Mouse (Mus musculus) forebrain, postnatal 0 days (tissue): ENCODE measurements at regions not wholly inside any gene's neighbourhood (a gene's known extent, or its start where the extent isn't known, plus 50 kb on each side); places are given as distances from the start of the nearest gene placed in this dataset.
"Not testable (repeated sequence)": the region's sequence is repeated elsewhere in the genome, so short reads cannot be mapped to it uniquely, and the experiment has no call there.

ENCODE experiments used
- ATAC-seq: fragments of 200-750 bp; cut with Nextera tagmentation; 2 replicates; pipeline ENCODE4 v1.8.0; 2017; ENCODE audit warnings: mild to moderate bottlenecking, moderate library complexity
- DNase-seq: peaks from one replicate; pipeline ENCODE4 v3.0.0-alpha.2; 2015
- H3K27ac ChIP-seq: fragments of 300-500 bp; sonication (generic); 2 replicates; pipeline ENCODE4 v1.5.1; 2014; ENCODE audit warnings: low read depth, mild to moderate bottlenecking, antibody characterized with exemption, low read length, moderate library complexity, mixed read lengths
- H3K27me3 ChIP-seq: fragments of 300-500 bp; sonication (generic); 2 replicates; pipeline ENCODE4 v1.6.1; 2014; ENCODE audit warnings: mild to moderate bottlenecking, low read length, mixed read lengths; ENCODE audit not compliant: insufficient read depth
- H3K36me3 ChIP-seq: fragments of 300-500 bp; sonication (generic); 2 replicates; pipeline ENCODE4 v1.6.1; 2014; ENCODE audit warnings: mild to moderate bottlenecking, moderate library complexity; ENCODE audit not compliant: insufficient read depth
- H3K4me1 ChIP-seq: fragments of 300-500 bp; sonication (generic); 2 replicates; pipeline ENCODE4 v1.6.1; 2014; ENCODE audit warnings: antibody characterized with exemption; ENCODE audit not compliant: insufficient read depth
- H3K4me2 ChIP-seq: fragments of 300-500 bp; sonication (generic); 2 replicates; pipeline ENCODE4 v1.6.1; 2014; ENCODE audit warnings: low read depth, mild to moderate bottlenecking, moderate library complexity
- H3K4me3 ChIP-seq: fragments of 300-500 bp; sonication (generic); 2 replicates; pipeline ENCODE4 v1.5.1; 2014; ENCODE audit warnings: low read depth, low read length, mixed read lengths
- H3K9ac ChIP-seq: fragments of 300-500 bp; sonication (generic); 2 replicates; pipeline ENCODE4 v1.6.1; 2014; ENCODE audit warnings: mild to moderate bottlenecking
- H3K9me3 ChIP-seq: fragments of 300-500 bp; sonication (generic); 2 replicates; pipeline ENCODE4 v1.6.1; 2016; ENCODE audit warnings: low read length
- CTCF ChIP-seq: sonication (generic); IDR thresholded peaks from 2 replicates; pipeline ENCODE4 v1.5.1; 2016; ENCODE audit warnings: antibody characterized with exemption, control low read depth, low read depth
- WGBS: fragments of 180-500 bp; shearing (Covaris S2); extraction: QIAGEN DNeasy Blood & Tissue Kit; methylation state at CpG from one replicate; pipeline ENCODE4 v1.1.7; 2014; 5-methylcytosine and 5-hydroxymethylcytosine counted together

DNA sequence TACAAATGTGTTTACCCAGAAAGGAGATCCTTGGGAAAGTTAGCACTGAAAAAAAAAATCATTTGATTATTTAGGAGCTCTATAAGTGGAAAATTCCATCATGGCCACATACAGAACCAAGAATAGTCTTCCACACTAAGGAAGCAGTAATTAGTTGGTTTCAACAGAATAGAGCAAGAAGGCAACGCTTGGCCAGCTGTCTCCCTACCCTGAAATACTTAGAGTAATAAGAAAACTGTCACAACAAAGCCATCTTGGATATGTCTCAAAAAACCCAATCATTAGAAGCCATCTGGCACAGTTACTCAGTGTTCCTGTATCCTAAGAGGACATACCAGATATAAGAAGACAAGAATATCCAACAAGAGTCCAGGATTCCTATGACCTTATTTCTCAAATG is 888.5 kb downstream of the Dpp10 start:
- TF ChIP-seq CTCF = no peak
- Histone ChIP-seq H3K4me1 (no peaks in the 10 kb centered on the region), H3K9me3 (0 out of 2 replicates have a peak, but pooled peaks cover 5% of the 10 kb centered on the region), H3K27ac (no peak overlapping the region), H3K4me2 (no peak overlapping the region), H3K27me3 (no peaks in the 10 kb centered on the region), H3K36me3 (no peaks in the 10 kb centered on the region), H3K4me3 (no peak overlapping the region), H3K9ac (no peak overlapping the region)
- DNase-seq = peak; percentile 1
- 57% methylated on average over 1 of the region's 1 CpGs for WGBS
- 0 out of 2 replicates have a peak, but pooled peaks have one; percentile 14 for ATAC-seq

DNA sequence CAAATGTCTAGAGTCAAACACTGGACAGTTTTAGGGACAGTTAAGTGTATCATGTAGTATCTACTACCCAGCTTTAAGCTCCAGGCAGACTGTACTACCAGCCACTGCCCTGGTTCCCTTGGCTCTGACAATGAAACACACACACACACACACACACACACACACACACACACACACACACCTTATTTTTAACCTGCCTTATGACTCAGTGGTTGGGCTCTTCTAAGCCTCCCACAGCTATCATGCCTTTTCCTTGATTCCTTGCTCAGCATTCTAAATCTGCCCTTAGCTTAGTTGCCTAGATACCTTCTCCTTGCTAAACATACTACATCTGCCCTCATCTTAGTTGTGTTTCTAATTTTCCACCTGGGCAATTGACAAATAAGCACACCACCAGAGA is 890.8 kb downstream of the Dpp10 start:
- no peaks in the 10 kb centered on the region for H3K27me3 ChIP-seq
- no peak for ATAC-seq
- H3K4me1 ChIP-seq = no peaks in the 10 kb centered on the region
- no peaks in the 10 kb centered on the region for H3K36me3 ChIP-seq
- no peak overlapping the region for H3K9ac ChIP-seq
- no peak for TF ChIP-seq CTCF
- H3K4me3 ChIP-seq = no peak overlapping the region
- no peak overlapping the region for H3K4me2 ChIP-seq
- DNase-seq = no peak
- H3K27ac ChIP-seq = no peak overlapping the region
- H3K9me3 ChIP-seq = no peaks in the 10 kb centered on the region

DNA sequence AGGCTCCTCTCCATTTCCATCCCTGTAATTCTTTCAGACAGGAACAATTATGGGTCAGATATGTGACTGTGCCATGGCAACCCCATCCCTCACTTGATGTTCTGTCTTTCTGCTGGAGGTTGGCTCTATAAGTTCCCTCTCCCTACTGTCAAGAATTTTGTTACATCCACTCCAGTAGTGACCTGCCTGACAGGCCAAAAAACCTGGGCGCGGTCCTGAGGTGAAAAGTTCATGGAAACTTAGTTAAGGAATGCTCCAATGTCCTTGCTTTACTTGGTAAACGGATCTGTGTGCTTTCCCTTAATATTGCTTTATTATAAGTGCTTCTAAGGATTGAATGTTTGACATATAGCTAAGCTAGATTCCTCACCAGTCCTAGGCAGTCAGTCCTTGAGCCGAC is 911.5 kb downstream of the Dpp10 start:
- not testable (repeated sequence) for H3K4me1 ChIP-seq, H3K4me2 ChIP-seq, H3K27me3 ChIP-seq, H3K36me3 ChIP-seq, H3K9ac ChIP-seq, ATAC-seq, H3K9me3 ChIP-seq, DNase-seq, H3K27ac ChIP-seq, H3K4me3 ChIP-seq
- 97% methylated on average over 4 of the region's 4 CpGs for WGBS
